Mouse (Mus musculus) megakaryocyte-erythroid progenitor cell, adult 5 weeks (primary cell): ENCODE data around the gene Qsox1. TPM values are rescaled to one million over a fixed set of nuclear protein-coding genes. Genes with fewer than 3 reads are reported as not detected.

ENCODE experiments used
- polyA plus RNA-seq: library from polyadenylated mRNA; stranded (reverse); fragments of >175 nt; gene quantifications from 2 replicates; pipeline ENCODE4 v1.2.3, GENCODE M21; 2012

Qsox1 gene
- polyA plus RNA-seq: 26.3 and 28.6 TPM in 2 replicates

DNA sequence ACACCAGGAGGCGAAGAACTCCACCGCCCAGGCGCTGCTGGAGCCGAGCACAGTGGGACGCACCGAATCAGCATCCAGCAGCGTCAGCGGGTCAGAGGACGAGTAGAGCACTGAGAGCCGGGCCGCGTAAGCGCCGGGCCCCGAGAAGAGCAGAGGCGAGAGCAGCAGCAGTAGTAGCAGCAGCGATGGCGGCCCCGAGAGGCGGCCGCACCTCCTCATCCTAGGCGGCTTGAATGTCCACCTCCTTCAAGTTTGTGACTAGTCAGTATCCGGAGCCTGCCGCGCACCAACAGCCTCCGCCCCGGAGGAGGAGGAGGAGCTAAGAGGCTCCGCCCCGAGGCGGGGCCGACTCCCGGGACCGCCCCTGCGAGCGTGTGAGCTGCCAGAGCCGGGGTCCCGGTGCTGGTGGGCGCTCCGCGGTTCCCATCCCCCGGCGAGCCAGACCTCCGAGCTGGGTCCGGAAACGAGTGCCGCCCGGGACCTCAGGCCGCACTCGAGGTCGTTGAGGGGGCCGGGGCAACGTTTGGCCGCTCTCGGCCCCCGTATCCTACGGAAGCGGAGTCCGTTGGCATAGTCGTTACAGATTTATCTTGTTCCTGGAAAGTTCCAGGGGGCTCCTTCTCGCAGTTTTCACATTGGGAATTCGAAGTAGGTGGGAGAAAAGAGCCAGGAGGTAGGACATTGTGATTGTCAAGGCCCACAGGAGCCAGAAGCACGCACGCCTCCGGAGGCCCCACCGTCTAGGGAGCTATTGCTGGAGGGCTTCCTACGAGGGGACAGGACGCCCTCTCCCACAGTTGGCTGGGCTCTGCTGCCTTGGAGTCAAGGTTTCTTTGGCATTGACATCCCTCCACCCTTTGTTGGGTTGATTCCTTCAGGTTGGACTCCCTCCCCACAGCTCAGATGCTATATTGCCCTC, at the start of gene Qsox1:
Qsox1 (minus strand) TSS at position 309 of the 919 bp plus-strand sequence.

DNA sequence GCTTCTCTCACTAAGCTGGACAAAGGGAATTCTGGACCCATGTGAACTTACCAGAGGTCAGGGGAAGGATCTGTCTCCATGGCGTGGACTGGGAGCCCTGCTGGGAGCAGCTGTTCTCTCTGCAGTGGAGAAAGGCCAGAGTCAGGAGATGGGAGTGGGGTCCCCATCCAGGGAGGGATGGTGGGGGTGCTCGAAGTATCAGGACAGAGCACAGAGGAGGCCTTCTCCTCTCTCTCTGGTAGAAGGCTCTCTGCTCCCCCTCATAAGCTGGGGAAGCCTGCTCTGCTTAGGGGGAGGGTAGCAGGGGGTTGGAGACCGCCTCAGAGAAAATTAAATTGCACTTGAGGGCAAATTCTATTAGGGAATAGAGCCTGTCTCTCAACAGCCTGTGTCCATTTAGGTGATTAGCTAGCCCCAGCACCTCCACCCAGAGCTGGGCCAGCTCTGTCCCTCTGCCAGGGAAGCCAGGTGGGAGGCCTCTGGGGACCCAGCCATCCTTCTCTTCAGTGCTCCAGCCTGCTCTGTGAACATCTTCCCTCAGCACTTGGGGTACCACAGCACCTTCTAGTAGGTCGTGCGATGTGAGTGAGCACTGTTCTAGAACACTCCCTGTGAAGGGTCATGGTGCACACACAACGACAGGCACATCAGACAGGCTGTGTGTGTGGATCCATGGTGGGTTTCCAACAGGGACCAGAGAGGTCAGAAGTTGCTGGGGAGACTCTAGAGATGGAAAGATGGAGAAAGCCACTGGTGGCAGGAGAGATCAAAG, 61.0 kb downstream of the Qsox1 start, which contains the start of gene Lhx4:
Lhx4 (minus strand) TSS at position 201 of the 772 bp plus-strand sequence.

Other genes with a start within 250 kb of the Qsox1 start
- gene Lhx4, start 61.2 kb downstream of the Qsox1 start, polyA plus RNA-seq: not detected in 2 replicates
- 3.7 and 5.5 TPM in 2 replicates for gene Cep350, start 160.4 kb upstream of the Qsox1 start, polyA plus RNA-seq
- gene Tor1aip2, start 222.5 kb upstream of the Qsox1 start, polyA plus RNA-seq: 10.4 and 14.3 TPM in 2 replicates
- gene Tor1aip1, start 223.6 kb upstream of the Qsox1 start, polyA plus RNA-seq: 89.2 and 93.9 TPM in 2 replicates